Mouse (Mus musculus) cerebellum, adult 2 months (tissue): ENCODE measurements around the gene Usp38. TPM values are rescaled to one million over a fixed set of nuclear protein-coding genes. Genes with fewer than 3 reads are reported as not detected.

Source experiments
- DNase-seq, 2 experiments: peaks; one replicate each; pipeline ENCODE4 v3.0.0; 2021
- H3K27ac ChIP-seq: fragments of 200-500 bp; 2 replicates; pipeline ENCODE4 v1.5.1; 2012; ENCODE audit warnings: low read length, control low read depth, inconsistent platforms; ENCODE audit not compliant: insufficient read depth
- H3K27me3 ChIP-seq: fragments of 200-500 bp; 2 replicates; pipeline ENCODE4 v1.6.1; 2012; ENCODE audit warnings: inconsistent platforms, mild to moderate bottlenecking, low read length, moderate library complexity; ENCODE audit not compliant: control insufficient read depth, insufficient read depth
- H3K4me1 ChIP-seq: fragments of 200-500 bp; 2 replicates; pipeline ENCODE4 v1.6.1; 2011; ENCODE audit warnings: low read length; ENCODE audit not compliant: control insufficient read depth, insufficient read depth
- H3K4me3 ChIP-seq: fragments of 200-500 bp; replicated peaks from 2 replicates; pipeline ENCODE3; 2011; ENCODE audit warnings: mild to moderate bottlenecking, low read depth, low read length, control low read depth; ENCODE audit not compliant: insufficient read depth
- CTCF ChIP-seq: fragments of 200-500 bp; IDR thresholded peaks from 2 replicates; pipeline ENCODE4 v1.5.1; 2011; ENCODE audit warnings: low read depth, mild to moderate bottlenecking, control low read depth, low read length, moderate library complexity, borderline replicate concordance; ENCODE audit not compliant: insufficient read depth
- POLR2A ChIP-seq: fragments of 200-500 bp; IDR thresholded peaks from 2 replicates; pipeline ENCODE4 v1.6.1; 2011; ENCODE audit warnings: low read length, control low read depth, borderline replicate concordance; ENCODE audit not compliant: insufficient read depth
- WGBS: fragments of 180-500 bp; shearing (Covaris S2); methylation state at CpG from one replicate; pipeline ENCODE4 v1.1.7; 2018; 5-methylcytosine and 5-hydroxymethylcytosine counted together
- polyA plus RNA-seq: library from polyadenylated mRNA; depleted of rRNA; stranded (reverse); fragments of >200 nt; gene quantifications from 2 replicates; pipeline ENCODE4 v1.2.3, GENCODE M21; 2012

Gene Usp38
- polyA plus RNA-seq, 1 experiment: 13.1 TPM

DNA sequence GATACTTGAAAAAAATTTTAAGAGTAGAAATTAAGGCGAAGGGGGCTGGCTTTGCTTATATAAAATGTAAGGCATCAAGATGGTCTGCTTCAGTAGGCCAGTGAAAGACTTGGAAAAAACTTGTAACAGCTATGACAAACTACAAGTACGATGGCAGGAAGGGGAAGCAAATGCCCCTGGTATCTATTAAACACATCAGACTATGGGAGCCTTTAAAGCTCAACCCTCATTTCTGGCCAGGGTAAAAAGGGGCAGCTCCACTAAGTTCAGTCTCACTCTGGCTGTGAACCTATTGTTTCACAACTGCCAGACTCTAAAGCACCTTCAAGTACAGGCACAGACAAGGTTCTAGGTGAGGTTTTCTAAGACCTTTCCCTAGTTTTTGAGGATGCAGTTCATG, 2.0 kb downstream of the Usp38 start:
- Histone ChIP-seq H3K27ac (no peak overlapping the region), H3K4me3 (no peak overlapping the region), H3K4me1 (peaks cover 3% of the 10 kb centered on the region; the same call in 1 of the 2 replicates), H3K27me3 (no peaks in the 10 kb centered on the region)
- no peak for DNase-seq
- 69% methylated on average over 2 of the region's 2 CpGs for WGBS
- TF ChIP-seq CTCF (no peak), POLR2A (no peak)

DNA sequence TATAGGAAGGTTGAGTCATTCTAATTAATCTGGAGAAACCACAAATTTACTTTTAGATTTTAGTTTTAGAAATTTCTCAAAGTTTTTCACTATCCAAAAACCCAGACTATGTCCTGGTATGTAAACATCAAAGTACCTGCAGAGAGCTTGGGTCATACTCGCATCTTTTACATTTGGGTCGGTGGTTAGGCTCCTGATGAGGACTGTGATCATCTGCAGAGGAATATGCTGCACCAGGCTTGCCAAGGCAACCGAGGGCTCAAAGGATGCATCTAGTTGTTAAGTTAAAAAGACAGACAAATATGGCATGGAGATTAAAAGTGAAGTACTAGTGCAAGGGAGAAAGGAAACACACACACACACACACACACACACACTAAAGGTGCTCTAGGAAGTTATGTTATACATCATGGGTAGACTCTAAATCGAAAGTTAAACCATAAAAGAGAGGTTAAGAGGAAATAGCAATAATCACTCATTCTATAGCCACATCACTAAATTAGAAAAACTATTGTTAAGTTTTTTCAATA, 2.6 kb downstream of the Usp38 start:
- Histone ChIP-seq H3K4me1 (peaks cover 3% of the 10 kb centered on the region; the same call in 1 of the 2 replicates), H3K4me3 (peak overlapping the region; percentile 34), H3K27ac (no peak overlapping the region), H3K27me3 (no peaks in the 10 kb centered on the region)
- WGBS: 55% methylated on average over 4 of the region's 4 CpGs
- TF ChIP-seq CTCF: no peak
- TF ChIP-seq POLR2A: no peak
- no peak for DNase-seq

DNA sequence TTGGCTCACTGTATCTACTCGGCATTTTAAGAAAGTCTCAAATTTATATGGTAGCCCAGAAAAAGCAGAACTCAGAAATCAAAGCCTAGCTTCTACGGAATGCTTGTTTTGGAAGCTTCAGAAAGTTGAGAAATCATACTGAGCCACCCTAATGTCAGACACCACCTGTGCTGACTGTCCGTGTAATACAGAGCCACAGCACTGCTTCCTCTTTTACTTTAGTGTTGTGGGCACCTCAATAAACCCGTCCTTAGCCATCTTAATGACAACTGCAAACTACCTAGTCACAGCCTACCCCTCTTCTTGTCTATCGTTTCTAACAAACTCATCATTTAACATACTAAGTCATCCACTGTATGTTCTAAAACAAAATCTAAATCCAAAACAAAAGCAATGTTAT, 4.3 kb downstream of the Usp38 start:
- no peak for DNase-seq
- H3K4me3 ChIP-seq: no peak overlapping the region

DNA sequence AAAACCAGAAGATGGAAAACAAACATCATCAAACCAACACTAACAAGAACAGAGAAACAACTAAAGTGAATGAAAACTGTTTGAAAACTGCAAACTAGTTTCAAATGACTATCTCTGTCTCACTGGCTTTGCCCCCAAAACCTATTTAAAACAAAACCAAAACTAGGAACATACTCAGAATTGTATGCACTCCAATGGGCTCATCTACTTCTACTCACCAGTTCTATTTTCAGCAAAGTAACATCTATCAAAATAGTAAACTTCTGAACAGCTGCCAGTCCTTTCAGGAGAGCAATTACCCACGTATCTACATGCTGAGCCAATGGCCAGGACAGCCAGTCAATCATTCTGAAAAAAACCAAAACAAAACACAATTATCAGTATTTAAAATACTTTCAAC, 9.6 kb downstream of the Usp38 start:
- no peak overlapping the region for H3K27ac ChIP-seq
- H3K4me3 ChIP-seq: no peak overlapping the region
- H3K27me3 ChIP-seq: no peaks in the 10 kb centered on the region
- no peaks in the 10 kb centered on the region for H3K4me1 ChIP-seq
- WGBS: 42% methylated on average over 1 of the region's 1 CpGs
- no peak for TF ChIP-seq CTCF
- TF ChIP-seq POLR2A: no peak
- DNase-seq: no peak

More for the DNA sequence above, 4.3 kb downstream of the Usp38 start:
- Histone ChIP-seq H3K27ac (no peak overlapping the region), H3K4me1 (peaks cover 3% of the 10 kb centered on the region; the same call in 1 of the 2 replicates), H3K27me3 (no peaks in the 10 kb centered on the region)
- WGBS: 72% methylated on average over 5 of the region's 5 CpGs
- TF ChIP-seq CTCF (no peak), POLR2A (no peak)

- Histone ChIP-seq H3K27me3 (no peaks in the 10 kb centered on the region), H3K4me1 (no peaks in the 10 kb centered on the region), H3K27ac (no peak overlapping the region), H3K4me3 (no peak overlapping the region)
- no peak for TF ChIP-seq CTCF
- TF ChIP-seq POLR2A: no peak
- DNase-seq: no peak
- 2% methylated on average over 1 of the region's 1 CpGs for WGBS
Measured at GRCm38 (mm10) chr8:80996632-80997031, 18.1 kb downstream of the Usp38 start.

- Histone ChIP-seq H3K4me3 (no peak overlapping the region), H3K27ac (no peak overlapping the region), H3K4me1 (no peaks in the 10 kb centered on the region), H3K27me3 (no peaks in the 10 kb centered on the region)
- DNase-seq: peak in 1 of 2 experiments; percentile 36
- 39% methylated on average over 3 of the region's 3 CpGs for WGBS
- TF ChIP-seq POLR2A (no peak), CTCF (0 out of 2 replicates have a peak, but pooled peaks have one; percentile 5)
Measured at GRCm38 (mm10) chr8:80991937-80992336, 22.8 kb downstream of the Usp38 start.

- TF ChIP-seq POLR2A (no peak), CTCF (no peak)
- peak; percentile 75 to 93 for DNase-seq
- H3K27me3 ChIP-seq: no peaks in the 10 kb centered on the region
- no peak overlapping the region; the same call in 1 of the 2 replicates for H3K27ac ChIP-seq
- H3K4me3 ChIP-seq: no peak overlapping the region
- WGBS: 5% methylated on average over 4 of the region's 4 CpGs
- peaks cover 9% of the 10 kb centered on the region; the same call in 1 of the 2 replicates for H3K4me1 ChIP-seq
Measured at GRCm38 (mm10) chr8:80982829-80983228, 31.9 kb downstream of the Usp38 start.

GRCm38 (mm10) chr8:80981696-80982095, 33.0 kb downstream of the Usp38 start:
- Histone ChIP-seq H3K27me3 (no peaks in the 10 kb centered on the region), H3K4me1 (peaks cover 14% of the 10 kb centered on the region), H3K27ac (no peak overlapping the region), H3K4me3 (no peak overlapping the region)
- DNase-seq: no peak
- WGBS: 51% methylated on average over 9 of the region's 9 CpGs
- TF ChIP-seq CTCF (no peak), POLR2A (no peak)
